Mouse (Mus musculus) hindlimb bud, embryonic 11.5 days (tissue): Measurements from ENCODE around the gene Cwc22.

Experiments
- DNase-seq: peaks from one replicate; pipeline ENCODE4 v3.0.0-alpha.2; 2012; ENCODE audit warnings: low read depth, low spot score; ENCODE audit errors: extremely low spot score

The Cwc22 gene

DNA sequence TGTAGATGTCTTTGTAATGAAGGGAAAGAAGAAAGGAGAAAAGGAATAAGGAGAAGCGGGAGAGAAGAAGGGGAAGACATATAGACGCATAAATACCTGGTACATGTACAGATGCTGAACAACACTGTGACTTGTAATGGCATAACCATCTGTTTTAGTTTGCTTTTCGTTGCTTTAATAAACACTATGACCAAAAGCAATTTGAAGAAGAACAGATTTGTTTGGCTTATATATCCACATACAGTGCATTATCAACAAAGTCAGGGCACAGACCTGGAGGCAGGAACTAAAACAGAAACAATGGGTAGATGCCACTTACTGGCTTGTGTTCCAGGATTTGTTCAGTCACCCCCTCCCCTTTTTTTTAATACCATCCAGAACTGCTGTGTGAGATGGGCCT lies 24.4 kb upstream of the Cwc22 start:
- no peak for DNase-seq

DNA sequence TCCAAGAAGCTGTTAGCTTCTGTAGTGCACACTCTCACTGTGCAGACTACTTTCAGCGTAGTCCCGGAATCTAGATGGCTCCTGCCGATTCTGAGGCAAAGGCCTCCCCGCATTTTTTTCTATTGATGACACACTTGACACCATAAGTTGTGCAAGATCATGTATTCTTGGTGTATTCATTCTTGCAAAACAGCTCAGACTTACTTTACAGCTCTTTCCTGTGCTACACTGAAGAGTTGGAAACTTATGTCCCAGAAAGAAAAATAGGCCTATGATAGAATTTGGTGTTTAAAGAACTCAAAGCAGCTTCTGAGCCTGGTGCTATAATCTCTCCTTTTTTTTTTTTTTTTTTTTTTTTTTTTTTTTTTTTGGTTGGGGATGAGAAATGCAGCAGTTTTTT lies 23.8 kb upstream of the Cwc22 start:
- DNase-seq = no peak

- no peak for DNase-seq
Measured at GRCm38 (mm10) chr2:77962450-77963193, 16.4 kb upstream of the Cwc22 start.

DNA sequence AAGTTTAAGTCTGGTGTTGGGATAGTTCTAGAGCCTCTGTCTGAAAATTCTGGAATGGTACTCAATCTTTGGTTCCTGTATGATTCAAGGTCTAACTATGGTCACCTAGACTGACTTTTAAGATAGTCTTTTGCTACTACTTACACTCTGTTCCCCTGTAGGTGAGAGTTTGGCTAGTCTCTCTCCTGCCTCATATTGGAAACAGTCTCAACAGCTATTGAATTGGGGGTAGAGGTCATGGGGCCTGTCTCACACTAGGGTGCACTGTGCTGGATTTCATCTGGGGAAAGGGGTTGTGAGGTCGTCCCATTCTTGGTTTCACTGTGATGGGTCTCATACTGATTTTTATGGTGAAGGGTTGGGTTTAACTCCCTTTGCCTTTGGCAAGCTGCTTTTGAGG lies 15.1 kb upstream of the Cwc22 start:
- no peak for DNase-seq

DNA sequence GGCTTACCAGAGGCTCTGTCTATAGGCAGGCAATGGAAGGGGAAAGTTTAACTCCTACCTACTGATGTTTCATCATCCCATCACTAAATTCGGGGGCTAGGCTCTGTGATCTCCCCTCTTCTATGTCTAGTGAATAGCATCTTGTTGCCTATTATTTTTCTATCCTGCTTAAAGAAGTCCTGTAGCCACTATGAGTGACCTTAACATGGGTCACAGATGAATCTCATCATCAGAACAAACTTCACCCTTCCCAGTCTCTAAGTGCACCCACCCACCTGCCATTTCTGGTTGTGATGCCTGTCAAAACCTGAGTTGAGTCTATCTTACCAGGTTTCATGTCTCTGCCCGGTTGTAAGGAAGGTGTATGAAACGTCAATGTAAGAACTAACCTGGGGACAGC lies 14.5 kb upstream of the Cwc22 start:
- DNase-seq = no peak

- DNase-seq = no peak
Measured at GRCm38 (mm10) chr2:77959341-77959740, 13.2 kb upstream of the Cwc22 start.

GRCm38 (mm10) chr2:77951415-77951913 lies 5.3 kb upstream of the Cwc22 start:
- DNase-seq = no peak

GRCm38 (mm10) chr2:77950111-77950510 lies 3.9 kb upstream of the Cwc22 start:
- DNase-seq = no peak

DNA sequence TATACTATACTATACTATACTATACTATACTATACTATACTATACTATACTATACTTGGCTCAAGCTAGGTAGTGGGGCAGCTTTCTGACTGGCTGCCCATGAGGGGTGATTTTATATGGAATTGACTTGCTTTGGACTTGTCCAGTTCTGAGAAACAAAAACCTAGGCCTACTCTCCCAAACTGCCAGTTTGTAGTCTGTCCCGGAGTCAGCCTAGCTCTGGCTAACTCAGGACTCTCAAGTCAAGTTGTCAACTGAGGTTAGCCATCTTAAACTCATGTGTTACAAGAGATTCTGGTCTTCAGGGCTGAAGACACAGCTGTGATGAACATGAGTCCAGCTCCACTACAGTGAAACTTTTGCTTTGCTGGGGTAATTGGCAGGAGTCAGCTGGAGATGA lies 3.3 kb upstream of the Cwc22 start:
- no peak for DNase-seq

DNA sequence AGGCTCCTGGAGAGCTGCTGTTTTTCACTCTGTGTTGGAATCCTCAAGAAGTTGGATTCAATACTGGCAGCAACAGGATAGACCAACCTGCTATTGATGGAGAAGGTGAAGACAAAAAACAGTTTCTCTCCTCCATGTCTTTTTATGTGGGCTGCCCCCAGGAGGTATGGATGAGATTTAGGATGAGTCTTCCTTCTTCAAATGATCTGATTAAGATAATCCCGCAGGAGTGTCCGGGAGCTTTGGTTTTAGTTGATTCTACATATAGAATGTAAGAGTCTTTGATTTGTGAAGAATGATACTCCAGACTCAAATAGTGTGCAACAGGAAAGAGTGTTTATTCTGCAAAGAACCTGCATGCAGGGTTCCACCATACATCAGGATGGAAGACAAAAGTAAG lies 2.7 kb upstream of the Cwc22 start:
- no peak for DNase-seq

- DNase-seq = no peak
Measured at GRCm38 (mm10) chr2:77948126-77948525, 2.0 kb upstream of the Cwc22 start.

- no peak for DNase-seq
Measured at GRCm38 (mm10) chr2:77947161-77947870, 1.1 kb upstream of the Cwc22 start.

DNA sequence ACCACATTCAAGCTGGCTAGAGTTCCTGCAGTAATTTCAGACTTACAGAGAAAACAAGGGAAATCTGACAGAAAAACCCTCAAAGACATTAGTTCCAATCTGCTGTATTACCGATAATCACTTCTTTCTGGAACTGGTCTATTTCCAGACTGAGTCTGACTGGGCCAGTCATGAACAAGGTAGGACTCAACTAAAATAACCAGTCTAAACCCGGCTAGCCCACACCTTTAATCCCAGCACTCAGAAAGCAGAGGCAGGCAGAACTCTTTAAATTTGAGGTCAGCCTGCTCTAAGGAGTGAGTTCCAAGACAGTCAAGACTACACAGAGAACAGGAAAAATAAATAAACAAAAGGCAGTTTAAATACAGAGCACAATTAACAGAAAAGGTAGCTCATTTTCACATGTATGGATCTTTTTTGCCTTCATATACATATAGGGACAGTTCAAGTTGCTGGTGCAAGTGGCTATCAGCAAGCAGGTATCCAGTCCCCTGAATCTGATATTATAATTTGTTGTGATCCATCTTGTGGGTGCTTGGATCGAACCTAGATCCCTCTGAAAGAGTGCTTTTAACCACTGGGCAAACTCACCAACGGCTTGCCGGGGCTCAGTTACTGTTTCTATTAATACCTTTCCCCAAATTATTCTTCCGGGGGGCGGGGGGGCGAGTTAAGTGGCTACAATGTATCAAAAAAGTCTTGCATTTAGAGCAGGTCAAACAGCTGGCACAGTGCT lies 1.1 kb downstream of the Cwc22 start:
- no peak for DNase-seq

DNA sequence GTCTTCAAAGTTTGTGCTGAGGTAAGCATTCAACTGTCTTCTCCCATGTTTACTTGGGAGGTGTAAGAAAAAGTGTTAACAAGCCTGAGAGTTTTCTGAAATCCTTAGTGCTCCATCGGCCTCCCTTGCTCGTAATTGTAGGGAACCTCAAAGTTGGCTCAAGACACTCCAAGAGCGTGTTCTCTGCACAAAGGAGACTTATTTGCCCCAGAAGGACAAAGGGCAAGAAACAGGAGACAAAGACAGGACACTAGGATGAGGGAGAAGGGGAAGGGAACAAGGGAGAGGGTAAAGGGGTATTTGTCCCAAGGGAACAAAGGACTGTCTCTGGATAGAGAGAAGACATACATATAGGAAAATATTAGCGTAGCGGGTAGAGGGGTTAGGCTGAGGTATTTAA lies 1.9 kb downstream of the Cwc22 start:
- DNase-seq = no peak

DNA sequence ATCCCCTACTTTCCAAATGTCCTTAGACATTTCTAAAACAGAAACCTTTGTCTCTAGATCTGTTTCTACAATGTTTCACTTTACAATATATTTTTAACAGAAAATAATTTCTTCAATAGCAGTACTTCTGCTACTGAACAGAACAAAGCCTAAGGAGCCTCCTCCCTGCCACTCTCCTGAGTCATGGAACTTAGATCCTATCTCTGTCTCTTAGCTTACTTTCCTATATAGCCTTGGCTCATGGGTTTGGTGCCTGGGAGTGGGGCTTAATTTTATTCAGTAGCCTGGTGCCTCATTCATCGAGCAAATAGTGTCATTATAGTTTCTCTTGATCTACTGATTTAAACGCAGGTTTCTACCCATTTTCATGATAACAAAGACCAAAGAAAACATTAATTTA lies 4.2 kb downstream of the Cwc22 start:
- DNase-seq = no peak

DNA sequence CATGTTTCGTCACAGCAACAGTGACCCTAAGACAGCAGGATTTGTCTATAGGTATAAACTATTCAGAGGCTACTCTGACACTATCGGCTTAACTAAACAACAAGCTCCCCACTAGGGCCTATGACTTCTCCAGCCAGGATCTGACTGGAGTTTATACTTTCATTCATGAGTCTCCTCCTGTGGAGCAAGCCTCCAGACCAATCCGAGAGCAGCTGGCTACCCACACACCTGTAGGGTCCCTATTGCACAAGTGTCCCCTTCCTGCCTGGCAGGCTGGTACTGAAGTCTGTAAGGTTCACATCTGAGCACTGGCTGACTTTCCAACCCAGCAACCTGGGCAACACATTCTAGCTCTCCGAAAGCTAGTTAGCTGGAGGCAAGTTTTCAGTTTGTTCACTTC lies 7.9 kb downstream of the Cwc22 start:
- DNase-seq = no peak

GRCm38 (mm10) chr2:77937818-77938217 lies 8.4 kb downstream of the Cwc22 start:
- DNase-seq = no peak

- DNase-seq = no peak
Measured at GRCm38 (mm10) chr2:77934138-77934537, 12.0 kb downstream of the Cwc22 start.

DNA sequence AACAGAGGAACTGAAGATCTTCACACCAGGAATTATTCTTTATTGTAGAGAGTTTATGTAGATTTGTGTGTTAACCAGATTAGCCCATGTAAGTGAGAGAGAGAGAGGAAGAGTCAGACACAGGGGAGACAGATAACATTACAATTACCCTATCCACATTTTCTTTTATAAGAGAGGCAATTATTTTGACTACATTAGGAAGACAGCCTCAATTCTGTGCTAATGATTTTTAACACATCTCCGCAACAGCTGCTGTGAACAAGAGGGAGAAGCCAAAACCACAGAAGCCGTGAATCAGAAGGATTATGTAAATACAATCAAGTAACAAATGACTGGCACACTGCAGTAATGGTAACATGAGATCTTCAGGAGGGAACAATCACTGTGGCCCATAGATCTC lies 12.5 kb downstream of the Cwc22 start:
- no peak for DNase-seq

- no peak for DNase-seq
Measured at GRCm38 (mm10) chr2:77931958-77932357, 14.2 kb downstream of the Cwc22 start.

- DNase-seq = no peak
Measured at GRCm38 (mm10) chr2:77928352-77928751, 17.8 kb downstream of the Cwc22 start.

DNA sequence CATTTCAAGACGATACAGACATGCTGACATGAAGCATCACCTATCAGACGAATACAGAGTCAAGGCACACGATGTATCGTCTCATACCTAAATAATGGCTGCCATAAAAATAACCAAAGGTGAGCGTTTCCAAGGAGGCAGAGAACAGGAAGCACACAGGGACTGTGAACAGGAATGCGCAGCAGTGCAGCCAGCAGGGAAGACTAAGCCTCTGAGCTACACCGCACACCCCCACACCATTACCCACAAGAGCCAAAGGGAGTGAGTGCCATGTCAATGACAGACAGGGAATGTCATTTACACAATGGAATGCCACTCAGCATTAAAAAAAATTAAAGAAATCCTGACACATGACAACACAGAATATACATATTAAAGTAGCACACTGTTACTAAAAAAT lies 19.7 kb downstream of the Cwc22 start:
- no peak for DNase-seq
